Mouse (Mus musculus) megakaryocyte progenitor cell, adult 5-6 weeks (primary cell): ENCODE data around the gene A930033H14Rik. TPM values are rescaled to one million over a fixed set of nuclear protein-coding genes. Genes with fewer than 3 reads are reported as not detected.

Experiments used
- ATAC-seq: replicated peaks from 2 replicates; pipeline ENCODE4 v1.8.0; 2016; ENCODE audit warnings: mild to moderate bottlenecking, moderate TSS enrichment, inconsistent platforms; ENCODE audit not compliant: poor library complexity
- total RNA-seq, 2 experiments: library from RNA; stranded (forward) in 1 of 2; stranded (reverse) in 1 of 2; fragments of 157-497, 149-512 nt in 1 of 2; fragments of 200-1000 nt in 1 of 2; gene quantifications; 2 replicates each; pipeline versions ENCODE4 v1.2.3 to v1.2.4; 2015 to 2017

Gene A930033H14Rik
- total RNA-seq (2015): 2.9 and 3.0 TPM in 2 replicates
- total RNA-seq (2017): 1.6 and 1.7 TPM in 2 replicates

DNA sequence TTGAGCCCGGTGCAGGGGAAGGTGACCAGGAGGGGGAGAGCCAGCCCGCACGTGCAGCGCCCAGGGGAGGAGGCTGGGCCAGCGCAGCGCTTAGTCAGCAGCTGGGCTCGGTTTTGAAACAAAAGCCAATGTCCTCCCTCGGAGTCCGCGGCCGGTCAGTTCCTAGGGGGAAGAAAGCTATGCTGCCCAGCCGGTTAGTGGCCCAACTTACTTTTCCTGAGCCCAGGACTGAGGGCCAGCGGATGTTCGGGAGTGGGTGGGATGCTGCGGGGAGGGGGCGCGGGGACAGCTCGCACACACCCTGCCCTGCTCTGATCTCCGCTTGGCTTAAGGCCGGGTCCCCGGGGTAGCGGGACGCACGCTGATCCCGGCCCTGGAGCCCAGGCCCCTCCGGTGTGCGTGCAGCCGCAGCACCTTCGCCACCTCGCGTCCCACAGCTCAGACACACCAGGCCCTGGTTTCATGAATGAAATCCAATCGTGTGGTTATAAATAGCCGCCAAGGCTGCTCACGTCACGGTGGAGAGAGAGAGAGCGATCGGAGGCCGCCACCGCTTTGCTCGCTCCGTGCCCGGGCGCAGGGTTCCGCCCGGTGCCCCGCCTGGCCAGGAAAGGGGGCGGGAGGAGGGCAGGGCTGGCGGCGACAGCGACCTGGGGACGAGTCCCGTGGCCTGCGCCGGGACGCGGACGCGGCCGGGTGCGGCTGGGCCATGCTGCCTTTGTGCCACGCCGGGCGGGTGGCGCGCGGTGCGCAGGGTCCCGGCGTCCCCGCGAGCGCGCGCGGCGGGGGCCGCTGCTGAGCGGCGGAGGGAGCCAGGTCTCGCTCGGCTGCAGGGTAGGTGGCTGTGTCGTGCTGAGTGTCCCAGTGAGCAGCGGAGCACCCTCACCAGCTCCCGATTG is at the start of gene A930033H14Rik:
Gene A930033H14Rik, minus strand, starts transcription at position 557 of the 899 bp plus-strand sequence.
- ATAC-seq: peak; percentile 69

DNA sequence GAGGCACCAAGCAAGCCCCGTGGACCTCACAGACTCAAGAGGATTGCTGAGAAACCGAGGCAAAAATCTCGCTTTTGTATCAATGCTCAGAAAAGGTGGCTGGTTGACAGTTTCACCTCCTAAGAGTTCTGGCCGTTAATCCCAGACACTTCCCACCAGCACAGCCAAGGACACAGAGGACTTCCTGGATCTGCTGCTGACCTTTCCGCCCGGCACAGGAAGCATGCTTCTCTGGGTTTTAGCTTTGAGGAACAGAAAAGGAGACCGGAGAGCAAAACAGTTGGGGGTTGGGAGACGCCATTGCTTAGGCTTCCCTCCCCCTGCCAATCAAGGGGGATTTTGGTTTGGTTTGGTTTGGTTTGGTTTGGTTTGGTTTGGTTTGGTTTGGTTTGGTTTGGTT is 47.0 kb upstream of the A930033H14Rik start:
- ATAC-seq: no peak

DNA sequence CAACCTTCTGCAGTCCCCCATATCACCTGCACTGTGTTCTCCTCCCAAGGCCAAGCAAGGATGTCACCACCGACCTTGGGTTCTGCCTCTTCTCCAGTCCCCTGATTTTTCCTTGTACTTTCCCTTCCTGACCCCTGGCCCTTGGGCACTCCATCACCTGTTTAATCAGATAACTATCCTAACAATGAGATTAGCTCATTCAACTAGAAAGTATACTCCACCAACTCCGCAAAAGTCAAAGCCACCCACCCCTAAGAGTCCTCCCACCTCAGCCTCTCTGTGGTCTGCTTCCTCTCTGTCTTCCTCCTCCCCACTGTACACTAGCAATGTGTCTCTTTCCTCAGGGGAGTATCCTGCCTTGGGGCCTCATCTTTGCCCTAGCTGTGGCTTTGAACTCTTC is 46.3 kb upstream of the A930033H14Rik start:
- ATAC-seq: no peak

DNA sequence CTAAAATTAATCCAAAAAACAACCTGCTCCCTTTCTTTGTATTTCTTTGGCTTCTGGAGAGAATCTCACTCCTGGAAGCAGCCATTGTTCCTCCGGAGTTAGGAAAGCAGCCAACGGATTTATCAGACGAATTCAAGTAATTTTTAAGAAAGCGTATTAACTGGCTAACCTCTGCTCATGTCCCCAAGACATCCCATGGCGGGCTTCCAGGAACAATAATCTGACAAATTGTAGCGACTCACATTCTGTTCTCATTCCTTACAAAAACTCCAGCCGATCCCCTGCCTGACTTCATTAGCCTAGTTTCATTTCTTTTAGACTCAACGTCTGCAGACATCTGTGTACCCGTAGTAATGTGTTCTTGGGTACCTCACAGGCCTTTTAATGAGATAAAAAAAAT is 45.7 kb upstream of the A930033H14Rik start:
- no peak for ATAC-seq

DNA sequence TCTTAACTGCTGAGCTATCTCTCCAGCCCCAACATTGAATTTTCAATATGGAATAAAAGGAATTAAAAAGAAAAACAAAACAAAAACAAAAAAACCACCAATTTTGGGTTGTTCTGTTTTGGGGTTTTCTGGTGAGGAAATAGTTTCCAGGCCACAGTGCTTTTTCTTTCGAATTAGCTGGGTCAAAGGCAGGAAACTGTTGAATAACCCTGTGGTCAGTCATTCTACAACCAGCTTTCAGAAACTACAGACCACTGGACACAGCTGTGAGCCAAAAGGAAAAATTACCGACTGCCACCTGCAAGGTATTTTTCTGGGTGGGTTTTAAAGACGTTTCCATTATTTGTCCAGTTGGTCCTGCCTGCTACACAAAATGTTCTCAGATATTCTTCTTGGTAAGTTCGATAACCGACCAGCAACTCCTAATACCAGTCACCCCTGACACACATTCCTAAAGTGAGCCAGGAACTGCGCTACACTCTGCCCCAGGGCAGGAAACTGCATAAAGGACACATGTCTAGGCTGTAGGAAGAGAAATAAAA is 44.8 kb upstream of the A930033H14Rik start:
- ATAC-seq: peak; percentile 32

DNA sequence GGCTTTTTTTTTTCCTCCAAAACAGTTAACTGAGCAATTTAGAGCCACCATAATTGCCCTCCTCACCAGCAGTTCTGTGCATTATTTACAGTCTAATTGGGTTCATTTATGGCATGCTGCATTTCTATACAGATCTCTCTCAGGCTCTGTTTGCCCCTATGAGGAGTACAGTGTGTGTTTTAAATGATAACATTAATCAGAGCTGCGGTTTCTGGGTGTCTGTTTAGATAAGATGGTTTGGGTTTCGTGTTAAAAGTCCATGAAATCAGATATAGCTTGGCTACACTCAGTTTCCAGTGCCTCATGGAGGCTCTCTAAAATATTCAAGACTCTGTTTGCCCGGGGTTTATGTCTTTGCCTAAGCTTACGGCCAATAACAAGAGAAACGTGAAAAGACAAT is 42.7 kb upstream of the A930033H14Rik start:
- ATAC-seq: peak; percentile 40

DNA sequence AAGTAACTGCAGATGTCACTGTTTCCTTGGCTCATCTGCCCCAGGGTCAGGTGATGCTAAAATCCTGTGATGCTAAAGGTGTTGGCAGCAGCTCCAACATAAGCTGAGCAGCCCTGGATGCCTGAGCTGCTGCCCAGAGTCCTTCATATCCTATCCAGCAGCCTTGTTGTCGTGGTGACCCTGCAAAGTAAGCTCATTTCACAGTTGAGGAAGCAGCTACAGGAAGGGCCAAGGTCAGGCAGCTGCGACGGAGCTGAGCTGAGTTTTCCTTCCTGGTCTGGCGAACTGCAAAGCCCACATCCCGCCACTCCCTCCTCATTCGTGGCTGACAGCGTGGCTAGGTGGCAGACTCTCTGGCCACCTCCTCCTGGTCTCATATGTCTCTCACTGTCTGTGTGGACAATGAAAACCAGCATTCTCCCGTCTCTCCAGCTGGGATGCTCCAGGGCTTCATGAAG is 41.5 kb upstream of the A930033H14Rik start:
- peak; percentile 62 for ATAC-seq

DNA sequence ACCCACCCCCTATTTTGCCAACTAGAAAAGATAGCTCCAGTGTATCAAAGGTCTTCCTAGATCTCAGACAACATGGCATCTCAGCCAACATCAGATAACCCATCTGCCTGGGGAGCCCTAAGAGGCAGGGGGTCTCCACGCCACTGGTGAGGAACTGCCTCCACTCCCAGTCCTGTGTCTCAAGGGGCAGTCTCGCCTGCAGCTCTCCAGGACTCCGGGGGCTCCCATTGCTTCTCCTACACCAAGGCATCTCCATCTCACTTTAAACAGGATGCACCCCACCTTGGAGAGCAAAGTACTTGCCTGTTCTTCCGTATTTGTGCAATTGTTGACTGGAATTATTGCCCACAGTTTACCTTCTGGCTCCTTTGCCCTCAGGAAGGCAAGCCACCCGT is 40.8 kb upstream of the A930033H14Rik start:
- ATAC-seq: no peak

DNA sequence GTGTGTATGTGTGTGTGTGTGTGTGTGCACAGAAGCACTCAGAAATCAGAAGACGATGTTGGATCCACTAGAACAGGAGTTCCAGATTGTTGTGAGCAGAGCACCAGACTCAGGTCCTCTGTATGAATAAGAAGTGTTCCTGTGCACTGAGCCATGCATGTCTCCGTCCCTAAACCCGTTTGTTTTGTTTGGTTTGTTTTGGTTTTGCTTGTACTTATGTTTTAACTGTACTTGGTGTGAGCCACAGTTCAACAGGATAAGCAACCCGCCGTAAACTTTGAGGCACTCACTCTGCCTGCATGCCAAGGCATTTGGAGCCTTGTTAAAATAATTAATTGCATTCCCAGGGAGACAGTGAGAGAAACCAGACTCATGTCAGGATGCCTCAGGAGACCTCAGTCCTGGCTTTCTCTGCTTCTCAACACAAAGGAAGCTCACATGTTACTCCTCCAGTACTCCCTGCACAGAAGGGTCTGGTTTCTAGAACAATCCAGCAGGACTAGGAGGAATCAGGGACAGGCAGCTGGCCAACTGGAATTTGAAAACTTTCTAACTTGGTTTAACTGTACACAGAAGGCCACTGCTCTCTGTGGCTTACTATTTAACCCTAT is 40.3 kb upstream of the A930033H14Rik start:
- no peak for ATAC-seq

DNA sequence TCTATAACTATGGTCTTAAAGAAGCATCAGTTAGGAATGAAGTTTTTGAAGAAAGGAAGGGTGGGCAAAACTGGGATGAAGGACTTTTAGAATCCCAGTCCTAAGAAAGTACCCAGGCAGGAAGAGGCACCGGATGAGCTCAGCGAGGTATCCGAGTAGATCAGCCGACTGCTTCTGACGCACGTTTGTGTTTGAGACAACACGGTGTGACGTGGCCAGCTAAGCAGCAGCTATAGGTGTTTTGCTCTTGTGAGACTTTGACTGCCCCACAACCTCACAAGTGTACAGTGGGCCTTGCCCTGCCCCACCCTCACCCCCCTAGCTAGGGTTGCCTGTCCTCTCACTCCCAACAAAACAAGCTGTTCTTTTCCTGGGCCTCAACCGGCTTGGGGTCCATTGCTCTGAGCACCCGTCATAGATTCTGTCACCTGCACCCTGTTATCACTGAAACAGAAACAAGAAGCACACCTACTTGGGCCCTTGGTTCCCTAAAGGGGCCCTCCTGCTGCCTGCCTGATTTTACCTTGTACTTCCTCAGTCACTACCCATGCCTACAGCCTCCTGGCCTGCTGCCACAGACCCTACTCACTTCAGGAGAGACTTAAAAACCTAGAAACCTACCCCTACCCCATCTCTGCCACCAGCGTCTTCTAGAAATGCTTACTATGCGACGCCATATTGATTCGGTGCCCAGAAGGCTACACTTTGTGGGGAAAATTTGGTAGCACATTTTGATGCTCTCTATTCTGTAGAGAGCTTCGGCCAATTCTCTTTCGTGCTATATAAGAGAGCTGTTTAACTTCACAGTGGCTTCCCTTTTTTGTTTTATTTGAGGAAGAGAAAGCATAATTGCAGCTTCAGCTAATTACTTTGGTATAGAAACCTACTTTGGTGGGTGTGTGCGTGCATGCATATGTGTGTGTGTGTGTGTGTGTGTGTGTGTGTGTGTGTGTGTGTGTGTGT is 39.5 kb upstream of the A930033H14Rik start:
- ATAC-seq: peak; percentile 56

DNA sequence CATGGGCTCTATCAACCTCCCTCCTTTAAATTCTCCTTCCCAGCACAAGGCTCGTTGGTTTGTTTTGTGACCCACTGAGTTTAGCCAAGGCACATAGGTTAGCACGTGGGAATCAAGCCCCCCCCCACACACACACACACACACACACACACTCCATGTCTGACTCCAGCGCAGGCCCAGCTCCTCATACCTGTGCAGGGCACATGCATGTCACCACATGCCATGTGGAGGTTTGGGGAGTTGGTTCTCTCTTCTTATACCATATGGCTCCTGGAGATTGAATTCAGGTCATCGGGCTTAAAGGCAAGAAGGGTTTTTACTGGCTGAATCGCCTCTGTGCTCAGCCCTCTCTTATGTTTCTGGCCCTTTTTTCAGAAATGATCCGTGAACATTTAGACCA is 38.4 kb upstream of the A930033H14Rik start:
- ATAC-seq: no peak

DNA sequence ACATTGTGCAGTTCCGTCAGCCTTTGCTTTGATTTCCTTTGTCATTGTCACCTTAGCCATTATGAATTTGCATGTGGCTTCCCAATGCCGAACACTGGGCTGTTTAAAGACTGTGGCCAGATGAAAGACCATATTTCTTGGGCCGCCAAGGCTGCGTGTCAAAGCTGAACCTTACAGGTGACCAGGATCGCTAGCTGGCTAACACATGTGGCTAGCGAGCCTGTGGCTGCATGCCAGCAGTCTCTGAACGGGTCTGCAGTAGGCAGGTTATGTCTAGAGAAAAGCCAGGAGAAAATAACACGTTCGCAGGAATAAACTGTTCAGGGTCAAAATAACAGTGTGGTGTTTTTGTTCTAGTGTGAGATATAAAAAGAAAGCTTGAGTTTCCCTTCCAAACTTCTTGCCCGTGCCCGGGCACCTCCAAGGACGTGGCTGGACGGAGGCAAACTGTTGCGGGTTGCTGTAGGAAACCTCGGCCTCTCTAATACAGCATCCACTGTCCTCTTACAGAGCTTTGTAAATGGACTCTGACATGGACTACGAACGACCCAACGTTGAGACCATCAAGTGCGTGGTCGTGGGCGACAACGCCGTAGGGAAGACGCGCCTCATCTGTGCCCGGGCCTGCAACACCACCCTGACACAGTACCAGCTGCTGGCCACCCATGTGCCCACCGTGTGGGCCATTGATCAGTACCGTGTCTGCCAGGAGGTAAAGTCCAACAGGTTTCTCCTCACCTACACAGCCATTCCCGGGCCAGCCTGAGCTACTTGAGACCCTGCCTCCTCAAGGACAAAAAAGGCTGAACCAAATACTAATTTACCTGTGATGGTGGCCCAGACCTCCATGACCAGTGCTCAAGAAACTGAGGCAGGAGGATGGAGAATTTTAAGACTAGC is 35.6 kb upstream of the A930033H14Rik start:
- ATAC-seq: no peak

DNA sequence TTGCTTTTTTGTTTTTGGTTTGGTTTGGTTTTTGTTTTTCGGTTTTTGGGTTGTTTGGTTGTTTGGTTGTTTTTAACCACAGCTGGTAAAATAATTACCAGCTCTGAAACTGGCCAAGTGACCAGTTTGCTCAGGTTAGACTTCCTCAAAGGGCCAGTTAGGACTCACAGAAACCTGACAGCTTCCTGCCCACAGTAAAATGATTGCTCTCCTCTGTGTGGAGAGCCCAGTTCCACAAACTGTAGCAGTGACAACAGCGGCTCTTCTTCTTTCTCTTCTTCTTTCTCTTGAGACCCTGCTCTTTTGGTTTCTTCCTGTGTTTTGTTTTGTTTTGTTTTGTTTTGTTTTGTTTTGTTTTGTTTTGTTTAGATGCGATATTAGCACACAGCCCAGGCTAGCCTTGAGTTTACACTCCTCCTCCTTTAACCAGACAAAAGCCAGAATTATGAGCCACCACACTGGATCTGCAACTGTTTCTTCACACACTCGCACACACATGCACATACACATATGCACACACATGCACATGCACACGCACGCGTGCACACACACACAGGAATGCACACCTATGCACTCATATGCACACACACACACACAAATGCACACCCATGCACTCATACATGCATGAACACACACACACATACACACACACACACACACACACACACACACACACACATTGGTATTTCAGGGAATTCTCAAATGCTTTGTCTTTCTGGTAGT is 34.6 kb upstream of the A930033H14Rik start:
- ATAC-seq: peak; percentile 68

DNA sequence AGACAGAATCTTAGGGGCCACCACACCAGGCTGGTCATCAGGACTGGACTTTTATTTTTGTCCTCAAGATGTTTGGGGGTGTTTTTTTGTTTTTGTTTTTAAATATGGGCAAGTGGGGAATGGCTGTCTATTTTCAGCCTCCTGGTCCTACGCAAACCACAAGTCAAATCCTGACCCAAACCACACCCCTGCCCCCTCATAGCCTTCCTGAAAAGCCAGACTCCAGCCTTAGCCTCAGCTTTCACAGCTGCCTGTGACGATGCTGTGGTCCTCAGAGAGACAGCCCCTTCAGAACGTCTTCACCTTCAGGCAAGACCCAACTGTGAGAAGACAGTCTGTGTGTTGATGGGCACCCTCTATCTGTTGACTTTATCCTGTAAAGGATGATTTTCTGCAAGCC is 33.9 kb upstream of the A930033H14Rik start:
- peak; percentile 54 for ATAC-seq

DNA sequence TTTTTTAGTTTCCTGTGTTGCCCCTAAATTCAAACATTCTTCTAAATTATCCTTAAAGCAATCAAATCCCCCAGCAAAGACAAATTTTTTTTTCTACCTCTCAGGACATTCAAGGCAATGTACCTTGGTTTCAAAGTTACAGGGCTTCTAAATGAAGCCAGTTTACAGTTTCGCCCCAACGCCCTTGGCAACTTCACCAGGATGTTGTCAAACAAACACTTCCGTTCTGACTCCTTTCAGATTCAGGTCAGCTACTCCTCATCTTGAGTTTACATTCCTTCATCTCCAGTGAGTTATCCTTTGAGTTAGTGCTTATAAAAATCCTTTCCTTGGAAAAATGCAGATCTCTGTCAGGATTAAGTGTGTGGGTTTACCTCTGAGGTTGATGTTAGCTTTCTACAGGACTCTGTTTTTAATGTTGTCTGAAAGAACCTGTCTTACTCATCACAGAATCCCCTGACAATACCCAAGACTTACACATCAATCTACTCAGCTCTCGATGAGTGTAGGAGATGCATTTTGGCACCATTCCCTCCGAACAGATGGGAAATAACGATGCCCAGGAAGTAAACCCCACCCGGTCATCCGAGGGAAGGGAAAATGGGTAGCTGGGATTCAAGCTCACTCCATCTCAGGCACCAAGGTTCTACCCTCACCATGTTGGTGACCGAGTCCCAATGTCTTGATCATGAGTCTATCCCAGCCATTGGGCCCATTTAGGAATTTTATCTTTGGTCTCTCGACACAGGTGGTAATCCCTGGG is 33.2 kb upstream of the A930033H14Rik start:
- no peak for ATAC-seq

DNA sequence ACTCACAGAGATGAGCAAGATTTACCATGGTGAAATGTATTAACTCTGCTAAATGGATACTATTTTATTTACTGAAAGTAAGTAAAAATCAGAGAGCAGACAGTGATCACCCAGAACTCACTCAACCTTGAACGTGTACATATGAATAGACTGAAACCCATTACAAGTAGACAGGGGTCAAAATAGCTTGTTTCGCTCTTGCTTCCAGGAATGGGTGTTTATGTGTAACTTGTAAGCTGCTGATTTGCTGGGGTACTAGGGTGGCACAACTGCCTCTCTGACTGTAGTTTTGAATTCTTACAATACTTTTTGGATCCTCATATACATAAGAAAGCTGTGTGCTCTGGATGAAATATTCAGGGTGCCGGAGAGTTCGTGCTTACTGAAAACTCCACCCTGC is 32.3 kb upstream of the A930033H14Rik start:
- no peak for ATAC-seq

DNA sequence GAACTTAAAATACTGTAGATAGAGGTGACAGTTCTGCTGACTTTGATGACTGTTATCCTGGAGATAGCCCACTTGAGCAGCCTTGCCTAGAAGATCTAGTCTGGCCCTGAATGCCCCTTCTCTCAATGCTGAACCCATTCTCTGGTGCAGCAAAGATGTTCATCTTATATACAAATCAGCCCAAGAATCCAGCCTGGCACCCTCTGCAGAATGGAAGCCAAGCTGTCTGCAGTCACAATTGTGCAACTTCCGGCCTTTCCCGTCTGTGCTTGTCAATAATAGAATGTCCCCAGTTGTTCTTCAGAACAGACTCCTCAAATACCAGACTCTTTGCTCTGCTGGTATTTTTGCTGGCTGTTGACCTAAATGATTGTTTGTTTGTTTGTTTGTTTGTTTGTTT is 27.6 kb upstream of the A930033H14Rik start:
- peak; percentile 54; the same call in 1 of the 2 replicates for ATAC-seq

DNA sequence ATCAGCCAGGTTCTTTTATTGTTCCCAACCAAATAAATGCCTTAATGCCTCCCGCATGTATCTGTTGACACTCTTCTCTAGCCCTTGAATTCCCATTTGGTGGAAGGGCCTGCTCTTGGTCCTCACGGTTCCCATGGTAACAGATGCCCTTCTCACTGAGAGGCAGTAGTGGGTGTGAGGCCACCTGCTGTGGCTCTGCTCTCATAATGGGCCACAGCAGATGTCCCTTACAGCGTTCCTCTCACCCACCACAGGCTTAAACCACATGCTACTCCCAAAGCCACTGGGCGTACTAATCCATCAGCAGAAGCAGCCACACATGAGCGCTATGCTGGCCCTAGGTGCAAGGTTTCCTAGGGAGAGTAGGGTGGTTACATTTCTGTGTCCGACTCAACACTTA is 25.4 kb upstream of the A930033H14Rik start:
- no peak for ATAC-seq
